Mouse (Mus musculus) brown adipose tissue, adult 24 weeks (tissue): ENCODE data around the gene Kank1. TPM values are rescaled to one million over a fixed set of nuclear protein-coding genes. Genes with fewer than 3 reads are reported as not detected.

ENCODE experiments used
- H3K27ac ChIP-seq: fragments of 200-500 bp; replicated peaks from 2 replicates; pipeline ENCODE4 v1.5.1; 2012; ENCODE audit warnings: low read depth, mild to moderate bottlenecking, low read length
- H3K4me1 ChIP-seq: fragments of 200-500 bp; 2 replicates; pipeline ENCODE4 v1.6.1; 2012; ENCODE audit warnings: low read length, mixed read lengths; ENCODE audit not compliant: control insufficient read depth, insufficient read depth, insufficient read length
- H3K4me3 ChIP-seq: fragments of 200-500 bp; 2 replicates; pipeline ENCODE4 v1.5.1; 2012; ENCODE audit warnings: low read depth, mild to moderate bottlenecking, low read length, moderate library complexity; ENCODE audit not compliant: insufficient read depth
- polyA plus RNA-seq: library from polyadenylated mRNA; stranded (reverse); fragments of >200 nt; gene quantifications from 2 replicates; pipeline ENCODE4 v1.2.4, GENCODE M21; 2012; ENCODE audit not compliant: missing spikeins, insufficient read depth, insufficient read length

The Kank1 gene
- polyA plus RNA-seq, 1 experiment = 18.0 TPM

GRCm38 (mm10) chr19:25383386-25384146, 146.8 kb downstream of the Kank1 start:
- H3K4me1 ChIP-seq = peaks cover 12% of the 10 kb centered on the region
- H3K4me3 ChIP-seq = no peak overlapping the region
- H3K27ac ChIP-seq = no peak overlapping the region

- Histone ChIP-seq H3K4me3 (no peak overlapping the region), H3K4me1 (peaks cover 12% of the 10 kb centered on the region), H3K27ac (no peak overlapping the region)
Measured at GRCm38 (mm10) chr19:25385981-25386380, 149.2 kb downstream of the Kank1 start.

- H3K27ac ChIP-seq = no peak overlapping the region
- H3K4me1 ChIP-seq = peaks cover 12% of the 10 kb centered on the region
- no peak overlapping the region for H3K4me3 ChIP-seq
Measured at GRCm38 (mm10) chr19:25386679-25387470, 150.1 kb downstream of the Kank1 start.

- peaks cover 12% of the 10 kb centered on the region for H3K4me1 ChIP-seq
- H3K4me3 ChIP-seq = no peak overlapping the region
- H3K27ac ChIP-seq = no peak overlapping the region
Measured at GRCm38 (mm10) chr19:25387902-25388301, 151.1 kb downstream of the Kank1 start.

GRCm38 (mm10) chr19:25392135-25392534, 155.4 kb downstream of the Kank1 start:
- Histone ChIP-seq H3K27ac (no peak overlapping the region), H3K4me1 (peaks cover 2% of the 10 kb centered on the region; the same call in 1 of the 2 replicates), H3K4me3 (no peak overlapping the region)

- Histone ChIP-seq H3K27ac (no peak overlapping the region), H3K4me1 (peaks cover 2% of the 10 kb centered on the region; the same call in 1 of the 2 replicates), H3K4me3 (no peak overlapping the region)
Measured at GRCm38 (mm10) chr19:25395035-25395434, 158.3 kb downstream of the Kank1 start.

- no peak overlapping the region for H3K27ac ChIP-seq
- H3K4me3 ChIP-seq = no peak overlapping the region
- peaks cover 8% of the 10 kb centered on the region; the same call in 1 of the 2 replicates for H3K4me1 ChIP-seq
Measured at GRCm38 (mm10) chr19:25396709-25397266, 160.0 kb downstream of the Kank1 start.

GRCm38 (mm10) chr19:25399511-25400211, 162.9 kb downstream of the Kank1 start:
- peaks cover 8% of the 10 kb centered on the region; the same call in 1 of the 2 replicates for H3K4me1 ChIP-seq
- H3K4me3 ChIP-seq = peak overlapping the region; percentile 8; the same call in 1 of the 2 replicates

GRCm38 (mm10) chr19:25400212-25400913, 163.6 kb downstream of the Kank1 start:
- Histone ChIP-seq H3K27ac (no peak overlapping the region), H3K4me1 (peaks cover 8% of the 10 kb centered on the region; the same call in 1 of the 2 replicates), H3K4me3 (no peak overlapping the region)

More at GRCm38 (mm10) chr19:25399511-25400211, 162.9 kb downstream of the Kank1 start:
- no peak overlapping the region for H3K27ac ChIP-seq

GRCm38 (mm10) chr19:25401521-25401920, 164.7 kb downstream of the Kank1 start:
- H3K4me1 ChIP-seq = peaks cover 6% of the 10 kb centered on the region; the same call in 1 of the 2 replicates
- H3K4me3 ChIP-seq = no peak overlapping the region
- H3K27ac ChIP-seq = no peak overlapping the region

- Histone ChIP-seq H3K4me1 (peaks cover 8% of the 10 kb centered on the region; the same call in 1 of the 2 replicates), H3K4me3 (no peak overlapping the region), H3K27ac (no peak overlapping the region)
Measured at GRCm38 (mm10) chr19:25404163-25404562, 167.4 kb downstream of the Kank1 start.

GRCm38 (mm10) chr19:25405987-25406386, 169.2 kb downstream of the Kank1 start:
- Histone ChIP-seq H3K27ac (peak overlapping the region; percentile 77; the same call in 1 of the 2 replicates), H3K4me1 (peaks cover 11% of the 10 kb centered on the region), H3K4me3 (no peak overlapping the region)

- Histone ChIP-seq H3K27ac (peak overlapping the region; percentile 77), H3K4me1 (peaks cover 13% of the 10 kb centered on the region), H3K4me3 (peak overlapping the region; percentile 85)
Measured at GRCm38 (mm10) chr19:25406481-25407184, 169.9 kb downstream of the Kank1 start.
